Mouse (Mus musculus): ENCODE results near the gene Cntf. TPM values are rescaled to one million over a fixed set of nuclear protein-coding genes. Genes with fewer than 3 reads are reported as not detected.
"Not testable (repeated sequence)": the region's sequence is repeated elsewhere in the genome, so short reads cannot be mapped to it uniquely, and the experiment has no call there.

Gene Cntf
- total and polyA plus RNA-seq, 3 experiments = 1.6 to 3.6 (median 2.2) TPM

DNA sequence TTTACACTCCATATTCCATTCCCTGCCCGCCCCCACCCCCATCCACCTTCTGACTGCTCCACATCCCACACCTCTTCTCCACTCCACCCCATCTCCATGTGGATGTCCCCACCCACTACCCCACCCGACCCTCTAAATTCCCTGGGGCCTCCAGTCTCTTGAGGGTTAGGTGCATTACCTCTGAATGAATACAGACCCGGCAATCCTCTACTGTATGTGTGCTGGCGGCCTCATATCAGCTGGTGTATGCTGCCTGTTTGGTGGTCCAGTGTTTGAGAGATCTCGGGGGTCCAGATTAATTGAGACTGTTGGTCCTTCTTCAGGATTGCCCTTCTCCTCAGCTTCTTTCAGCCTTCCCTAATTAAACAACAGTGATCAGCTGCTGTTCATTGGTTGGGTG, 44.5 kb downstream of the Cntf start:
- H3K4me2 ChIP-seq (ENCODE audit: insufficient read depth, low read depth, poor library complexity, severe bottlenecking); H3K4me3 ChIP-seq (replicated peaks in 1 of 3; ENCODE audit: low read depth in 2 of 3, low read length in 2 of 3, poor library complexity in 1 of 3); H3K27me3 ChIP-seq (replicated peaks); H3K79me2 ChIP-seq (replicated peaks; ENCODE audit: control insufficient read depth, extremely low read depth, insufficient read depth, poor library complexity, severe bottlenecking); dilution Hi-C loops (cut with MboI; ENCODE audit: extremely low pct_ligation_motif_present, extremely low pct_unique_long_range_greater_than_20kb, low sequenced_read_pairs); H3K9ac ChIP-seq (ENCODE audit: insufficient read depth, low read depth); in situ Hi-C loops (cut with MboI; ENCODE audit: low pct_ligation_motif_present, low pct_unique_long_range_greater_than_20kb, low sequenced_read_pairs); H3K27ac ChIP-seq (ENCODE audit: insufficient read depth, low read depth); DNase-seq (ENCODE audit: extremely low read depth); H3K9me3 ChIP-seq (replicated peaks; ENCODE audit: low read length); H3K4me1 ChIP-seq (ENCODE audit: control insufficient read depth in 1 of 2, insufficient read depth in 2 of 2); H3K36me3 ChIP-seq (replicated peaks in 1 of 2; ENCODE audit: control insufficient read depth in 1 of 2, insufficient read depth in 1 of 2, low read length in 1 of 2): not testable (repeated sequence)

GRCm38 (mm10) chr19:12720463-12720862, 45.0 kb downstream of the Cntf start:
- H3K9me3 ChIP-seq (replicated peaks; ENCODE audit: low read length) = no peaks in the 10 kb centered on the region
- H3K4me2 ChIP-seq (ENCODE audit: insufficient read depth, low read depth, poor library complexity, severe bottlenecking) = no peak overlapping the region
- H3K79me2 ChIP-seq (replicated peaks; ENCODE audit: control insufficient read depth, extremely low read depth, insufficient read depth, poor library complexity, severe bottlenecking) = no peaks in the 10 kb centered on the region
- H3K27me3 ChIP-seq (replicated peaks) = no peaks in the 10 kb centered on the region
- no peak overlapping the region for H3K4me3 ChIP-seq (replicated peaks in 1 of 3; ENCODE audit: low read depth in 2 of 3, low read length in 2 of 3, poor library complexity in 1 of 3)
- H3K9ac ChIP-seq (ENCODE audit: insufficient read depth, low read depth) = no peak overlapping the region
- DNase-seq (ENCODE audit: extremely low read depth) = no peak
- dilution Hi-C loops (cut with MboI; ENCODE audit: extremely low pct_ligation_motif_present, extremely low pct_unique_long_range_greater_than_20kb, low sequenced_read_pairs) (no loop called here), in situ Hi-C loops (cut with MboI; ENCODE audit: low pct_ligation_motif_present, low pct_unique_long_range_greater_than_20kb, low sequenced_read_pairs) (no loop called here)
- TF ChIP-seq BHLHE40 (IDR thresholded peaks at IDR 0.05; ENCODE audit: low read depth, low read length) (no peak), MYC (IDR thresholded peaks at IDR 0.05; ENCODE audit: low read depth, low read length) (no peak), JUND (conservative IDR thresholded peaks at IDR 0.05; ENCODE audit: low read depth, low read length) (no peak), MAX (IDR thresholded peaks at IDR 0.05; ENCODE audit: low read length) (no peak), RCOR1 (conservative IDR thresholded peaks at IDR 0.05; ENCODE audit: low read depth, low read length) (no peak), TCF12 (IDR thresholded peaks at IDR 0.05; ENCODE audit: low read depth, low read length) (no peak), POLR2AphosphoS2 (IDR thresholded peaks at IDR 0.05; ENCODE audit: low read depth, low read length) (no peak), TBP (conservative IDR thresholded peaks at IDR 0.05; ENCODE audit: low read depth, low read length) (no peak), ETS1 (conservative IDR thresholded peaks at IDR 0.05; ENCODE audit: low read depth, low read length) (no peak)
- H3K36me3 ChIP-seq (replicated peaks in 1 of 2; ENCODE audit: control insufficient read depth in 1 of 2, insufficient read depth in 1 of 2, low read length in 1 of 2) = no peaks in the 10 kb centered on the region
- H3K4me1 ChIP-seq (ENCODE audit: control insufficient read depth in 1 of 2, insufficient read depth in 2 of 2) = no peaks in the 10 kb centered on the region
- no peak overlapping the region for H3K27ac ChIP-seq (ENCODE audit: insufficient read depth, low read depth)

- H3K4me3 ChIP-seq (replicated peaks in 1 of 3; ENCODE audit: low read depth in 2 of 3, low read length in 2 of 3, poor library complexity in 1 of 3) = no peak overlapping the region
- no peak overlapping the region for H3K4me2 ChIP-seq (ENCODE audit: insufficient read depth, low read depth, poor library complexity, severe bottlenecking)
- dilution Hi-C loops (cut with MboI; ENCODE audit: extremely low pct_ligation_motif_present, extremely low pct_unique_long_range_greater_than_20kb, low sequenced_read_pairs) (no loop called here), in situ Hi-C loops (cut with MboI; ENCODE audit: low pct_ligation_motif_present, low pct_unique_long_range_greater_than_20kb, low sequenced_read_pairs) (no loop called here)
- no peak for DNase-seq (ENCODE audit: extremely low read depth)
- H3K27me3 ChIP-seq (replicated peaks) = no peaks in the 10 kb centered on the region
- no peaks in the 10 kb centered on the region for H3K9me3 ChIP-seq (replicated peaks; ENCODE audit: low read length)
- no peaks in the 10 kb centered on the region for H3K36me3 ChIP-seq (replicated peaks in 1 of 2; ENCODE audit: control insufficient read depth in 1 of 2, insufficient read depth in 1 of 2, low read length in 1 of 2)
- TF ChIP-seq ZMIZ1 (IDR thresholded peaks at IDR 0.05; ENCODE audit: low read depth, low read length) (no peak), MAZ (IDR thresholded peaks at IDR 0.05; ENCODE audit: low read depth, low read length) (no peak), ZKSCAN1 (IDR thresholded peaks at IDR 0.05; ENCODE audit: borderline replicate concordance, low read depth, low read length) (no peak)
- no peaks in the 10 kb centered on the region for H3K4me1 ChIP-seq (ENCODE audit: control insufficient read depth in 1 of 2, insufficient read depth in 2 of 2)
- no peak overlapping the region for H3K9ac ChIP-seq (ENCODE audit: insufficient read depth, low read depth)
- H3K79me2 ChIP-seq (replicated peaks; ENCODE audit: control insufficient read depth, extremely low read depth, insufficient read depth, poor library complexity, severe bottlenecking) = no peaks in the 10 kb centered on the region
- no peak overlapping the region for H3K27ac ChIP-seq (ENCODE audit: insufficient read depth, low read depth)
These were observed 46.2 kb downstream of the Cntf start for GRCm38 (mm10) chr19:12719189-12719588.

Other genes with a start within 250 kb of the Cntf start
- gene Fam111a, start 219.9 kb downstream of the Cntf start, total RNA-seq (2012; rRNA removed) = 47.6 and 53.6 TPM in 2 replicates
- gene Fam111a, start 219.9 kb downstream of the Cntf start, total RNA-seq (2014; rRNA removed) = 92.6 and 110 TPM in 2 replicates
- 102 and 103 TPM in 2 replicates for gene Fam111a, start 219.9 kb downstream of the Cntf start, polyA plus RNA-seq (2012; ENCODE audit: insufficient read length, low read depth)
- gene Gm4952, start 165.7 kb downstream of the Cntf start, total RNA-seq (2012; rRNA removed) = 0.13 and 0.17 TPM in 2 replicates
- gene Gm4952, start 165.7 kb downstream of the Cntf start, total RNA-seq (2014; rRNA removed) = 0.26 TPM in 1 of 2 replicates, not detected in the other
- gene Gm4952, start 165.7 kb downstream of the Cntf start, polyA plus RNA-seq (2012; ENCODE audit: insufficient read length, low read depth) = not detected in 2 replicates
- gene Glyat, start 132.3 kb downstream of the Cntf start, total RNA-seq (2012; rRNA removed) = not detected in 2 replicates
- not detected in 2 replicates for gene Glyat, start 132.3 kb downstream of the Cntf start, total RNA-seq (2014; rRNA removed)
- gene Glyat, start 132.3 kb downstream of the Cntf start, polyA plus RNA-seq (2012; ENCODE audit: insufficient read length, low read depth) = not detected in 2 replicates
- not detected in 2 replicates for gene Olfr1442, start 95.2 kb downstream of the Cntf start, total RNA-seq (2012; rRNA removed)
- gene Olfr1442, start 95.2 kb downstream of the Cntf start, total RNA-seq (2014; rRNA removed) = not detected in 2 replicates
- not detected in 2 replicates for gene Olfr1442, start 95.2 kb downstream of the Cntf start, polyA plus RNA-seq (2012; ENCODE audit: insufficient read length, low read depth)
- not detected in 2 replicates for gene Olfr1443, start 87.5 kb downstream of the Cntf start, total RNA-seq (2012; rRNA removed)
- not detected in 2 replicates for gene Olfr1443, start 87.5 kb downstream of the Cntf start, total RNA-seq (2014; rRNA removed)
- not detected in 2 replicates for gene Olfr1443, start 87.5 kb downstream of the Cntf start, polyA plus RNA-seq (2012; ENCODE audit: insufficient read length, low read depth)
- gene Keg1, start 69.8 kb downstream of the Cntf start, total RNA-seq (2012; rRNA removed) = not detected in 2 replicates
- gene Keg1, start 69.8 kb downstream of the Cntf start, total RNA-seq (2014; rRNA removed) = not detected in 2 replicates
- not detected in 2 replicates for gene Keg1, start 69.8 kb downstream of the Cntf start, polyA plus RNA-seq (2012; ENCODE audit: insufficient read length, low read depth)
- gene Zfp91, start 30.5 kb upstream of the Cntf start, total RNA-seq (2012; rRNA removed) = 19.3 and 25.5 TPM in 2 replicates
- 44.8 and 49.2 TPM in 2 replicates for gene Zfp91, start 30.5 kb upstream of the Cntf start, total RNA-seq (2014; rRNA removed)
- 44.7 and 46.4 TPM in 2 replicates for gene Zfp91, start 30.5 kb upstream of the Cntf start, polyA plus RNA-seq (2012; ENCODE audit: insufficient read length, low read depth)
- 39.2 and 43.0 TPM in 2 replicates for gene Lpxn, start 30.6 kb upstream of the Cntf start, total RNA-seq (2012; rRNA removed)
- gene Lpxn, start 30.6 kb upstream of the Cntf start, total RNA-seq (2014; rRNA removed) = 140 and 149 TPM in 2 replicates
- gene Lpxn, start 30.6 kb upstream of the Cntf start, polyA plus RNA-seq (2012; ENCODE audit: insufficient read length, low read depth) = 61.6 and 66.4 TPM in 2 replicates
- not detected in 2 replicates for gene Gm5244, start 81.0 kb upstream of the Cntf start, total RNA-seq (2012; rRNA removed)
- not detected in 2 replicates for gene Gm5244, start 81.0 kb upstream of the Cntf start, total RNA-seq (2014; rRNA removed)
- not detected in 2 replicates for gene Gm5244, start 81.0 kb upstream of the Cntf start, polyA plus RNA-seq (2012; ENCODE audit: insufficient read length, low read depth)
- not detected in 2 replicates for gene Olfr1444, start 91.7 kb upstream of the Cntf start, total RNA-seq (2012; rRNA removed)
- not detected in 2 replicates for gene Olfr1444, start 91.7 kb upstream of the Cntf start, total RNA-seq (2014; rRNA removed)
- gene Olfr1444, start 91.7 kb upstream of the Cntf start, polyA plus RNA-seq (2012; ENCODE audit: insufficient read length, low read depth) = not detected in 2 replicates
- gene Olfr1445, start 118.2 kb upstream of the Cntf start, total RNA-seq (2012; rRNA removed) = not detected in 2 replicates
- not detected in 2 replicates for gene Olfr1445, start 118.2 kb upstream of the Cntf start, total RNA-seq (2014; rRNA removed)
- gene Olfr1445, start 118.2 kb upstream of the Cntf start, polyA plus RNA-seq (2012; ENCODE audit: insufficient read length, low read depth) = not detected in 2 replicates
- not detected in 2 replicates for gene Olfr1446, start 127.9 kb upstream of the Cntf start, total RNA-seq (2012; rRNA removed)
- gene Olfr1446, start 127.9 kb upstream of the Cntf start, total RNA-seq (2014; rRNA removed) = not detected in 2 replicates
- not detected in 2 replicates for gene Olfr1446, start 127.9 kb upstream of the Cntf start, polyA plus RNA-seq (2012; ENCODE audit: insufficient read length, low read depth)
- gene Olfr1447, start 138.1 kb upstream of the Cntf start, total RNA-seq (2012; rRNA removed) = not detected in 2 replicates
- gene Olfr1447, start 138.1 kb upstream of the Cntf start, total RNA-seq (2014; rRNA removed) = not detected in 2 replicates
- not detected in 2 replicates for gene Olfr1447, start 138.1 kb upstream of the Cntf start, polyA plus RNA-seq (2012; ENCODE audit: insufficient read length, low read depth)
- gene Olfr1448, start 158.8 kb upstream of the Cntf start, total RNA-seq (2012; rRNA removed) = not detected in 2 replicates
- not detected in 2 replicates for gene Olfr1448, start 158.8 kb upstream of the Cntf start, total RNA-seq (2014; rRNA removed)
- not detected in 2 replicates for gene Olfr1448, start 158.8 kb upstream of the Cntf start, polyA plus RNA-seq (2012; ENCODE audit: insufficient read length, low read depth)
- not detected in 2 replicates for gene Olfr1449, start 165.2 kb upstream of the Cntf start, total RNA-seq (2012; rRNA removed)
- not detected in 2 replicates for gene Olfr1449, start 165.2 kb upstream of the Cntf start, total RNA-seq (2014; rRNA removed)
- gene Olfr1449, start 165.2 kb upstream of the Cntf start, polyA plus RNA-seq (2012; ENCODE audit: insufficient read length, low read depth) = not detected in 2 replicates
- gene Olfr1450, start 184.6 kb upstream of the Cntf start, total RNA-seq (2012; rRNA removed) = not detected in 2 replicates
- gene Olfr1450, start 184.6 kb upstream of the Cntf start, total RNA-seq (2014; rRNA removed) = not detected in 2 replicates
- gene Olfr1450, start 184.6 kb upstream of the Cntf start, polyA plus RNA-seq (2012; ENCODE audit: insufficient read length, low read depth) = not detected in 2 replicates
- gene Olfr1451, start 229.4 kb upstream of the Cntf start, total RNA-seq (2012; rRNA removed) = not detected in 2 replicates
- gene Olfr1451, start 229.4 kb upstream of the Cntf start, total RNA-seq (2014; rRNA removed) = not detected in 2 replicates
- gene Olfr1451, start 229.4 kb upstream of the Cntf start, polyA plus RNA-seq (2012; ENCODE audit: insufficient read length, low read depth) = not detected in 2 replicates

Measured in CH12.LX (cell line).